Mouse (Mus musculus): ENCODE measurements at regions not wholly inside any gene's neighbourhood (a gene's known extent, or its start where the extent isn't known, plus 50 kb on each side); places are given as distances from the start of the nearest gene placed in this dataset.

GRCm38 (mm10) chr2:51073040-51073594 lies 75.8 kb downstream of the Rnd3 start:
- no peak for ATAC-seq (replicated peaks; ENCODE audit: insufficient number of reproducible peaks, low FRiP score, low TSS enrichment, poor library complexity, severe bottlenecking)

DNA sequence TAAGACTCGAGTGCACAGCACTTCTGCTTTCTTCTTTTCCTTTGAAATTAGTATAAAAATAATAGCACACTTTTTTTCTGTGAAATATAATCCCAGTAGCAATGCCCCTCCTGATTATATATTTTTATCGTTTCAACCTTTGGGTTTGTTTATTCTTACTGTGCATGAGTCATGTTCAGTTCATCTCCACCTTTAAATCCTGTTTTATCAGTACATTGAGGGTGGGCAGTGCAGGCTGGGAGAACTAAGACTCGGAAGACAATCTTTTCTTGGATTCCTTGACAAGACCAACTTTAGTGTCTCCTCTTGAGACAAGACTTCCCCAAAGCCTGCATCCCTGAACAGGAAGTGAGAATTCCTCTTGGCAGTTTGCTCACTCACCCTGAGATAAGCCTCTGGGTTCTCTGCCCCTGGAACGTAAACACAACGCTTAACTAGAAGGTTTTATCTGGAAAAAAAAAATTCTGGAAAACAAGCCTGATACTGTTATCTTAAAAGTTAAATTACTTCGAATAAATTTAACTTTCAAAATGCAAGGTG lies 76.5 kb downstream of the Rnd3 start:
- no peak for ATAC-seq (replicated peaks; ENCODE audit: insufficient number of reproducible peaks, low FRiP score, low TSS enrichment, poor library complexity, severe bottlenecking)

- ATAC-seq (replicated peaks; ENCODE audit: insufficient number of reproducible peaks, low FRiP score, low TSS enrichment, poor library complexity, severe bottlenecking) = no peak
Observed at GRCm38 (mm10) chr2:51070902-51071301, 78.0 kb downstream of the Rnd3 start.

DNA sequence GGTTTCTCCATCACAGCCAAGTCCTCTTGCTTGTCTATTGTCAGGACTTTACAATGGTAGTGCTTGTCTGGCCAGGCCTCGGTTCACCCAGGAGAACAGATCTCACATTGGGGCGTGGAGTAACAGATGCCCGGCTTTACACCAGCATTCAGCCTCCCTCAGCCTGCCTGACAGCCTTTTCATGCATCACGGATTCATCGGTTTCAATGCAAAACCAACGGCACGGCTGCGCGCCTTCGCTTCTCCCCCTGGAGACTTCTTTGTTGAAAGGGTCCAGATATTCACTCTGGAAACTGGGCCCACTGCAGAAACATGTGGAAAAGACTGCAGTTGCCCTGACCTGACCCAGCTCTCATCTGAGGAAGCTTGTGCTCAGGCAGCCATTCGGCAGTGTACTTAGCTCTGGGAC lies 82.5 kb downstream of the Rnd3 start:
- ATAC-seq (replicated peaks; ENCODE audit: insufficient number of reproducible peaks, low FRiP score, low TSS enrichment, poor library complexity, severe bottlenecking) = no peak

DNA sequence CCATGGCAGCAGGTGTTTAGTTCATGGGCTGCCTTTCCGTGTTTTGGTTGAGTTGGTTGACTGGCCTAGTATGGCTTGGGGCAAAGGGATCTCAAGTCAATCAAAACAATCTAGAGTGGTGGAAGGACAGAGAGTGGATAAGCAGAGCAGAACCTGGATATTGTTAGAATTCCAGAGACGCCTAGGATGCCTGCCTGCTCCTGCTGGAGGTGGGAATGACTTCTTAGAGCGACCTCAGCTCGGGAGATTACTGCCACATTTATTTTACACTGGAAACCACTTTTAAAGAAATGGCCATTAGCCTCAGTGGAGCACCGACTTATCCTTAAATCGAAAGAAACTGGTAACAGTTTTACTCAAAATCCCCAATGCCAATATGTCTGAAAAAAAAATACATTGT lies 83.1 kb downstream of the Rnd3 start:
- ATAC-seq (replicated peaks; ENCODE audit: insufficient number of reproducible peaks, low FRiP score, low TSS enrichment, poor library complexity, severe bottlenecking) = no peak

DNA sequence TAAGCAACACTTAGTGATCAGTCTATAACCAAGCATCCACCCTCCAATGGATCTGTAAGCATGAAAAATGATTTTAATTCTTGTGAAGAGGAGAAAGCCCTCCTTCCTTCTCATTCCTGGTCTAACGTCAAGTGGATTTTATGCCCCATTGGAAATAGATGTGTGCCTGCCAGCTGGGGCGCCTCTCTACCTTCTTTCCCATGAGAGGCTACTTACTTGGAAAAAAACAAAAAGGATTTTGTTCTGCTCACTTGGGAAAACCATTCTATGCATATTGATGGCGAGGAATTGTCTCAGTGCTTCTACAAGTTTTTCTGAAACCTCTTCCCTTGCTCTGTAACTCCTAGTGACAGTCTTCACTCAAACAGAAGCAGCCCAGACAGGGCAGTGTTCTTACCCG lies 84.1 kb downstream of the Rnd3 start:
- no peak for ATAC-seq (replicated peaks; ENCODE audit: insufficient number of reproducible peaks, low FRiP score, low TSS enrichment, poor library complexity, severe bottlenecking)

DNA sequence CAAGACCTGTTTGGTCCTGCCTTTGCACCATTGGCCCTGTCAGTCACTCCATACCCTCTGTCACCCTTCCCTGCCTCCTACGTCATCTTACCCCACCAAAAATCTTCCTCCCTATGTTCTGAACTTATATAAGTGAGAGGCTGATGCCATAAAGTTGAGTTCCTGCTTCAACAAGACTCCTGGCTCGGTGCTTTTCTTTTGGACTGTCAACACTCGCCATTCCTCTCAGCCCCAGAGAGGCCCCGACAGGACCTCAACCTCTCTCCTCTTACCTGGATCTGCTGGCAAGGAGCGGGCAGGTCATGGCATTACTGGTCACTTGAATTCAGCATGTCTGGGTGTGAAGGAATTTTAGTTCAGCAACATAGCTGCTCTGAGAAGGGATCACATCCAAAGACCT lies 86.9 kb downstream of the Rnd3 start:
- no peak for ATAC-seq (replicated peaks; ENCODE audit: insufficient number of reproducible peaks, low FRiP score, low TSS enrichment, poor library complexity, severe bottlenecking)

DNA sequence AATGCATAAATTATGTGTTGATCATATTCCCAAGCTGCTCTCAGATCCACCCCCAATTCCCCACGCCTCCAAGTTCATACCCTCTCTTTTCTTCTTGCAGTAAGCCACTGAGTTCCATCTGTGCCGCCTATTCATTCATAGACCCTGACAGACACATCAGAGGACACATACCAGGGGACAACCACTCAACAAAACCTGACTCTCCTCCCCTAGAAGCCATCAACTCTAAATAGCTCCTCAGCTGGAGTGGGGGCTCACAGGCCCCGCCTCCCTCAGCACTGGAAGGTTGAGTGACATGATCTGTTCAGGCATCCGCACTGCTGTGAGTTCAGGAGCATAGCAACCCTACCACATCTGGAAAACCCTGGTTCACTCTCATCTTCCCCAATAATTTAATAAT lies 90.8 kb downstream of the Rnd3 start:
- no peak for ATAC-seq (replicated peaks; ENCODE audit: insufficient number of reproducible peaks, low FRiP score, low TSS enrichment, poor library complexity, severe bottlenecking)

DNA sequence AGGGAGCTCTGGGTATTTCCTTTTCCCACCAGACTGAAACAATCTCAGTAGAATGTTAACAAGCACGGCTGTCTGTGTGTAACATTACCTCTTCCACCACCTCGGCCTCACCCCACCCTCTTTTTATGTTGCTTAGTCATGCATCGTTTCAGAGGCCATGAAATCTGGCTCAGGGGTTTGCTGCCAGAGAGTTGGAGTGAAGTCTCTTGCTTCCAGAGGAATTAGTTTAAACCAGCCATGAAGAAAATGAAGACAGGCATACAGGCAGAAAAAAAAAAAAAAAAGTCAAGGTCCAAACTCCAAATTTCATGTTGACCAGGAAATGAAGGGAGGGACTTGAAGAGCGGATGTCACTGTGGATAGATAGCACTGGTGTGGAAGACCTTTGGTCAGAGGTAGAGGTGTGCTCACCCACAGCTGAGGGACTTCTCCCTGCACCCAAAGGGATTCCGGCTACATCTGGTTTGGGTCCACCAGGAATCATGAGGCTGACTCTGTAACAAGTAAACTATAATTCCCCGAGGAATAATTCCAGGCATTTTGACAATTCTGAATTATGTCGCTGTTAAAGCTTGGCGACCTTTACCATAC lies 92.7 kb downstream of the Rnd3 start:
- no peak for ATAC-seq (replicated peaks; ENCODE audit: insufficient number of reproducible peaks, low FRiP score, low TSS enrichment, poor library complexity, severe bottlenecking)

GRCm38 (mm10) chr2:51055339-51055738 lies 93.6 kb downstream of the Rnd3 start:
- ATAC-seq (replicated peaks; ENCODE audit: insufficient number of reproducible peaks, low FRiP score, low TSS enrichment, poor library complexity, severe bottlenecking) = no peak

DNA sequence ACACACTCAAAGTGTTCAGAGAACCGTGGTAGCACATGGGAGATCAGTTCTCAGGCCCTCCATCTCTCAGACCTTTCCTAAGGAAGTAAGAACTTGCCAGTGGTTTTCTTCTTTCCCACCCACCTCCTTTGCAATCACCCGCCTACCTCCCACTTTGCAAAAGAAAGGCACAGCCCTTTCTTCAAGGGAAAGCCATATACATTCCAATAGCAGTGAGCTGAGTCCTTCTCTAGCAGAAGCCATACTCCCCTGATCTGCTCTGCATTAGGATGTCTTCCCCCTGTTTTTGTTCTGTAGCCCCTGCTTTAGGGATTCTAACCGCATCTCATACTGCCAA lies 99.1 kb downstream of the Rnd3 start:
- no peak for ATAC-seq (replicated peaks; ENCODE audit: insufficient number of reproducible peaks, low FRiP score, low TSS enrichment, poor library complexity, severe bottlenecking)

DNA sequence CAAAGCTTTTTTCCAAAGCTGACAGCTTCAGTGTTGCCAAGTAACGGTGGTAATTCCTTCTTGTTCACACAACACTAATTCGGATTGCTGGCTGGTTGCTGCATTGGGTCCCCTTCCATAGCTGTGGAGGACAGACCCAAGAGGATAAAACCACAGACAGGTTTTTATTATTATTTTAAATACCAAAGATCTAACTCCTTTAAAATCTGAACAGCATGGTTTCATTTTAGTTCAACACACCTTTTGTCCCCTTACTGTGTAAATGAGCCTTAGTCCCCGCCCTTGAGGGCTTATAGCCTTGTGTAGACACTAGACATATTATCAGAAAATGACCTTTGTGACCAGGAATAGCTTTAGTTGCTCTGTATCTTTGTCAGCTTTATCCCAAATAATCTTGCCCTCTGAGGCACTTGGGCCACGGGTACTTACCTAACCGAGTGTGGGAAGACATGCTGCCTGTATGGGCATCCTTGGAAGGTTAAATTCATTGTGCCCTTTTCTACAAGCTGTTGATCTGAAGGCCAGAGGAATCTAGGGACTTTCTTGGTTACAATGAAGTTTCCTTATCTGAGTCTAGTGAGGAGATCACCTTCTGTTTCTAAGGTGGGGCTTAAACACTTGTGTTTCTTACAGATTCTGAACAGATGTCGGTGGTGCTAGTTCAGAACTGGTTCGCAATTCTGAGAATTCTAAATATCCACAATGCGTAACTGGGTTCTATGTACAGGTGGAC lies 99.6 kb downstream of the Rnd3 start:
- no peak for ATAC-seq (replicated peaks; ENCODE audit: insufficient number of reproducible peaks, low FRiP score, low TSS enrichment, poor library complexity, severe bottlenecking)

DNA sequence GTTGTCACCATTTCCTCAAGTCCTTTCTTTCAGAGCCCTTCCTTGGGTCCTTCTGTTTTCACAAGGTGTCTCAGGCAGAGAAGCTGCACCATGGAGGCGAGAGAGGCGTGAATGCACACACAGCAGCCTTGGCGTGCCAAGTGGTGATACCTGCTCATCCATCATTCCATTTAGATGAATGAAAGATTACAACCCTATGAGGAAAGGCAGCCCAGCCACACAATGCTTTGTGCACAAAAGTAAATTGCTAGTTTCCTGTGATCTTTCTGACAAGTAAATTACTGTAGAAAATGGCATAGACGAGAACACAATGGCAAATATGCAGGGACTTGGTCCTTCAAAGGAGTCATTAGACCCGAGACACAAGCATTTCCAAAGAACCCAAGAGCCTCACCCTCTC lies 101.4 kb downstream of the Rnd3 start:
- ATAC-seq (replicated peaks; ENCODE audit: insufficient number of reproducible peaks, low FRiP score, low TSS enrichment, poor library complexity, severe bottlenecking) = no peak

DNA sequence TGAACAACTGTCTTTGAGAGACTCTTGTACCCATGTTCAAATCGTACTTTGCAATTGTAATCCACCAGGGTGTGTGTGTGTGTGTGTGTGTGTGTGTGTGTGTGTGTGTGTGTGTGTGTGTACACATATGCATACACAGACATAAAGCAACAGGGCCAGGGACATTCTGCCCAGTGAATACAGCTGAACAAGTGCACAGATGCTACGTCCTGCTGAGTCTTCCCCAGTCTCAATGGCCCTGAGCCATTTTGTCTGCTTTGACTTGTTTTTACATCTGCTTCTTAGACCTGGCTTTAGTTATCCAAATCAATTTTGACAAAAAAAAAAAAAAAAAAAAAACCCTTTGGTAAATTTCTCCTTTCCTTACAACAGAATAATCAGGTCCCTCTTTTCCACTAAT lies 103.3 kb downstream of the Rnd3 start:
- no peak for ATAC-seq (replicated peaks; ENCODE audit: insufficient number of reproducible peaks, low FRiP score, low TSS enrichment, poor library complexity, severe bottlenecking)

DNA sequence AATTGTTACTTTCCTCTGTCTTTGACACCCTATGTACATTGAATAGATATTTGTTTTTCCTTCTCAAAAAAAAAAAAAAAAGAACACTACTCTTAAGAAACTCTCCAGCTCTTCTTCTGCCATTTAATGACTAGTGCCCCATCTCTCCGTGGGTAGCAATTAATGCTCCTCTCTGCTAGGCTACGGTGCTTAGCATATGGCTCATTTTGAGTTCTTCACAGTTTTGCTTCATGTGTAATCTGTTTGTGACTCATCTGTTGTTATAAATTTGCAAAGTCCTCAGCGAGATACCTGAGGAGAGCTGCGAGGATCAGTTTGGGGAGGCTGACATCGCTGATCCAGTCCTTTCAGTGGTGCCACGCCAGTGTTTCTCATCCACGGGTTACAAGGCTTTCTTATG lies 107.8 kb downstream of the Rnd3 start:
- no peak for ATAC-seq (replicated peaks; ENCODE audit: insufficient number of reproducible peaks, low FRiP score, low TSS enrichment, poor library complexity, severe bottlenecking)

- ATAC-seq (replicated peaks; ENCODE audit: insufficient number of reproducible peaks, low FRiP score, low TSS enrichment, poor library complexity, severe bottlenecking) = no peak
Observed at GRCm38 (mm10) chr2:51038685-51039084, 110.2 kb downstream of the Rnd3 start.

GRCm38 (mm10) chr2:51036995-51037394 lies 111.9 kb downstream of the Rnd3 start:
- ATAC-seq (replicated peaks; ENCODE audit: insufficient number of reproducible peaks, low FRiP score, low TSS enrichment, poor library complexity, severe bottlenecking) = no peak

DNA sequence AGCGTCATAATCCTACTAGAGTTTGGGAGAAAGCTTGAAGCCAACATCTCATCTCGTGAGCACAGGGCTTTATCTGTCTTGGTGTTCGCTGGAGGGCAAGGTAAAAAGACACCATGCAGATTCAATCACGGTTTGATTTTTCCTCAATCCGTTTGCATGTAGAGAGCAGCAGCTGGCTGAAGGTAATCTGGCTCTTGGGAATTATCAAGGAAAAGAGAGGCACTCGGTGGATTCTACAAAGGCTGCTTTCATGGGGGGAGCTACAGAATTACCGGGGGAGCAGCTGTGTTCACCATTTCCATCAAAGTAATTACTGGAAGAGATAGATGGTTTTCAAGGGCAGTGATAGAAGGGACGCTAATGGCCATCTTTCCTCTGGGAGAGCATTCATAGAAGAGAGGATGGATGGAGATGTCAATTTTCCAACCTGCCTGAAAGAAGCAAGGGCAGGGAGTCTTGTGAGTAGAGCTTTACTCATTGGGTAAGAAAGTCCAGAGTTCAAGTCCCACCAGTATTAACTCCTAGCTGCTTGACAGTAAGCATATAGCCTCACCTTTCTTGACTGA lies 112.6 kb downstream of the Rnd3 start:
- no peak for ATAC-seq (replicated peaks; ENCODE audit: insufficient number of reproducible peaks, low FRiP score, low TSS enrichment, poor library complexity, severe bottlenecking)

- no peak for ATAC-seq (replicated peaks; ENCODE audit: insufficient number of reproducible peaks, low FRiP score, low TSS enrichment, poor library complexity, severe bottlenecking)
Observed at GRCm38 (mm10) chr2:51033881-51034280, 115.0 kb downstream of the Rnd3 start.

DNA sequence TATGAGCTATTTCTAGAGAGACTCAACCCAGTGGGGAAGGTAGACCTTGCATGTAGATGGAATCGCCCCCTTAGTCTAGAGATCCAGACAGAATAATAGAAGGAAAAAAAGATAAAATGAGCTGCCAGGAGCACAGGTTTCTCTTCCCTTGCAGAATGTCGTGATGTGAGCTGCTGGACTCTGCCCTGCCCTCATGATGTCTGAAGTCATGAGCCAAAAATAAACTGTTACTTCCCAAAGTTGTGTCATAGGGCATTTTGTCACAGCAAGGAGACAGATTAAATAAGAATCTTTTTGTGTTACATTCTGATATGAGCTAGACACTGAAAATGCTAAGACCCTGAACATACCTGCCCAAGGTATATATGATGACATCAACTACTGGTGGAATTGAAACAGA lies 126.4 kb downstream of the Rnd3 start:
- no peak for ATAC-seq (replicated peaks; ENCODE audit: insufficient number of reproducible peaks, low FRiP score, low TSS enrichment, poor library complexity, severe bottlenecking)

All from monocyte, adult 5-6 weeks (primary cell).